Mouse (Mus musculus) left cerebral cortex, postnatal 25 days (tissue): ENCODE results near the gene 4930451I11Rik. TPM values are rescaled to one million over a fixed set of nuclear protein-coding genes. Genes with fewer than 3 reads are reported as not detected.

Experiments
- DNase-seq, 2 experiments: peaks; one replicate each; pipeline ENCODE4 v3.0.0; 2022; ENCODE audit warnings: low spot score in 2 of 2, mixed read lengths in 1 of 2
- intact Hi-C: fragments of 180-260 bp; cut with DNase I; formaldehyde crosslinking; loops from one replicate; pipeline ENCODE4 v1.15.1; 2025
- total RNA-seq, 2 experiments: library from RNA; stranded (reverse); gene quantifications; 2 replicates each; pipeline ENCODE4 v1.2.3; 2021

Gene 4930451I11Rik
- total RNA-seq = not detected

DNA sequence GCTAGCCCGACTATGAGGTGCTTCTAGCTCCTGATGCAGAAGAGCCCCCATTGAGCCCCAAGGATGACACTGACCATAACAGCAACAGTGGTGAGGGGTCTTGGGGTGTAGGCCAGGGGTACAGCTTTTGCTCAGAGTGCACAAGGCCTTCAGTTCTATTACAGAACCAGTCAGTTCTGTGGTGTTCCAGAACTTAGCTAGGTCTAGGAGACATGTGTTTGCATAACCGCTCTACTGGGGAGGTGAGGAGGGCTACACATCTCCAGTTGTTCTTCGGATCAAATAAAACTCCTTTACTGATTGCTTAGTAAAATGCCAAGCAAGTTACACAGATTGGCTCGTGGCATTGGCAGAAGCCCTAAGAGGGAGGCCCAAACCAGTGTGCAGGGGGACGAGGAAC is at the start of gene 4930451I11Rik:
Gene 4930451I11Rik (minus strand): TSS at position 101 of the 400 bp plus-strand sequence.
- DNase-seq = no peak
- intact Hi-C loops = loop anchor here (2.0 to 10.0 kb wide), 2 partner anchors 279 to 353 kb away; no protein-coding TSS in a partner anchor

DNA sequence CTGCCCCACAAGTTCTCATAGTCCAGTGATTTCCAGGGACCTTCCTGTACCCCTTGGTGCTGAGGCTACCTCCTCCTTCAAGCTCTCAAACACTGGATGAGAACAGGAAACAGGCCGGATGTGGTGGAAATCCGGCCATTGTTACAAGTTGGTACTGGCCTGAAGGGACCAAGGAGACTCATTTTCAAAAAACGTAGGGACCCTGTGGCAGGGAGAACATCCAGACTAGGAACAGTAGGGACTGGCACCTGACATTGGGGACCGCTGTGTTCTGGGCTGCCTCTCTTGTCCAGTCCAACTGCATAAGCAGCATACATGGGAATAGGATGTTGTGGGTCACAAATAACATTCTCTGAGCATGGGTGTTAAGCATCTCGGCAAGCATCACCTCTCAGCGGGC is 49.6 kb upstream of the 4930451I11Rik start:
- no peak for DNase-seq
- intact Hi-C loops = loop anchor here (5.0 kb wide), 1 partner anchor 71 kb away; the partner anchor contains the start of gene Sez6l2

DNA sequence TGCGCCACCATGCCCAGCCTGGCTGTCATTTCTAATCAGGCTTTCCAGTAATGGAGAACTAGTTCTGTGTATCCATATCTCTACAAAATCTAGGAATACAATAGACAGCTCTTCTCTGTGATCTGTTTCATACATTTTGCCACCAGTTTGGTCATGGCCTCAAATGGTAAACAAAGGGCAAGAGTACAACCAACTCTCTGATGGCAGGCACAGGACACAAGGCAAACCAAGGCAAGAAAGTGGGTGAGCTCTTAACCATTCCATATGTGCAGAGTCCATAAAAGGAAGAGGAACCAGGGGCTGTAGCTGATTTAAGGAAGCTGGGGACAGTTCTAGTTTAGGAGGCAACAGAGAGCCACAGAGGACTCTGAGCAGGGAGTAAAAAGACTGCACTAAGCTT is 45.8 kb upstream of the 4930451I11Rik start:
- no peak for DNase-seq
- intact Hi-C loops = no loop called here

DNA sequence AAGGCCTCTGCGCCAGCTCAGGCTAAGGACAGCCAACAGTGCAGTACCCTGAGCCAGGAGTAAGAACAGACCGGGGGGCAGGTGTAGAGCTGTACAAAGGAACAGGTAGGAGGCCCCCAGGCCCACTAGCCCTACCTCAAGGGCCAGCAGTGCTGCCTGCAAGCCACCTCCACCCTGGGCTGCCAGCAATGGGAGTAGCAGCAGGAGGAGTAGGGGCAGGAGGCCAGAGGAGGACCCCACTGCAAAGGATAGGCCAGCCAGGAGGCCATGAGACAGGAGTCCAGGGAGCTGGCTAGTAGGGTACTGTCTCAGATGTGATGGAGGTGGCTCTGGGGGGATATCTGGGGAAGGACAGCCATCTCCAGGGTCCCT is 39.1 kb upstream of the 4930451I11Rik start:
- DNase-seq = no peak
- intact Hi-C loops = no loop called here

DNA sequence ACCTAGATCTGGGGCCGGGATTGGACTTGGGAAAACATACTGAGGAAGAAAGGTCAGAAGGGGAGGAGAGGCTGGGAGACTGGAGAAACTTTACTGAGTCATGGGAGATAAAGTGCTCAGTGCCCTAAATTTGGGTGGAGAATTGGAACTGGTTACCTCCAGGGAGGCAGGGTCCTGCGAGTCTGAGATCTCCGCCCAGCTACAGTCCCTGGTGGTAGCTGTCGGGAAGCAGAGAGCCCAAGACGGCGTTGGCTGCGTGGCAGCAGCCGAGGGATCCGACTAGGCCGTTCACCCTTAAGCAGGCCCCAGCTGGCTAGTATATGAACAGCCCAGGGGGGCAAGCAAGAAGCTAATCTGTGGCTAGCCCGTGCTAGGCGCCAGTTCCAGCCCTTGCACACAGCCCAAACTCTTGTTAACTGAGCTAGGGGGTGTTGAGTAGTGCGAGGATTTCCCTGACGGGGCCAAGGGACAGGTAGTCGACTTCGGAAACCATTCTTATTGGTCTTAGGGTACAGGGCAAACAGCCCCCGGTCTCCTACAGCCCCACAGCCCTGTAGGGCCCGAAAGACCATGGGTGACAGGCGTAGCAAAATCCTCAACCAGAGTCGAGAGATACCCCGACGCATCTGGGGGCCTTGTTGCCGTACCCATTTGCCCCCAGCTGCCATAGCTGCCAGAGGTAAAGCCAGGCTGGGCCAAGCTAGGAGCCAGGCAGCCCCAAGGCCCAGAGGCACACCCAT is 38.5 kb upstream of the 4930451I11Rik start:
- DNase-seq = no peak
- intact Hi-C loops = no loop called here

DNA sequence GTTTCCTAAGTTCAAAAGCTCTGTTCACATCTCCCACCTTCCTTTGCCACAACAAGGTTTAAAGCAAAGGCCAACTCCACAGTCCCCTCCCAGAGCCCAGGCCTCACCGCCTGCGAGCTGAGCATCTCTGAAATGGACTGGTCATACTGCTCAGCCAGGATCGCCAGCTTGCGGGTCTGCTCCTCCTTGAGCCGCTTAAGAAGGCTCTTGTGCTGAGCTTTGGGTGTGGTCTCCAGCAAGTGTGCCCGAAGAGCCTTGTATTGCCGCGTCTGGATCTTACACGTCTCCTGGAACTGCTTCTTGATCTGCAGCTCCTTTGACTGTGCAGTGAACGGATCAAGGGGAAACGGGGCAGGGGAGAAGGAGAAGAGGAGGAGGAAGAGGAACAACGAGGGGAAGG is 36.6 kb upstream of the 4930451I11Rik start:
- intact Hi-C loops = no loop called here
- no peak for DNase-seq

DNA sequence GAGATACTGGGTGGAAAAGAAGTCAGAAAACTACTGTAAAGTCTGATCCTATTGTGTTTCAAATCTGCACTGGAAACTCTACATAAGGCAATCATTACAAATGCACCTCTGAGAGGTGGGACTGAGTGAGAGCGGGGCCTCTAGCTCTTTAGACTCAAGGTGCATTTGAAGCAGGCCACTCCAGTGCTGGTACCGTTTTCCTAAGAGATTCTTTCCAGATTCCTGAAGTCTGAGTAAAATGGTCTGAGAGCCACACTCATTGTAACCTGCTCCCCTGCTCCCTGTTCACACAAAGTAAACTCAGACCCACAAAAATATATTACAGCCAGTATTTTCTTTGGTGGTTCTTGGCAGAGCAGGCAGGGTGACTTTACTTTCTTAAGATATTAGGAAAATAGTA is 36.1 kb upstream of the 4930451I11Rik start:
- DNase-seq = no peak
- intact Hi-C loops = no loop called here

DNA sequence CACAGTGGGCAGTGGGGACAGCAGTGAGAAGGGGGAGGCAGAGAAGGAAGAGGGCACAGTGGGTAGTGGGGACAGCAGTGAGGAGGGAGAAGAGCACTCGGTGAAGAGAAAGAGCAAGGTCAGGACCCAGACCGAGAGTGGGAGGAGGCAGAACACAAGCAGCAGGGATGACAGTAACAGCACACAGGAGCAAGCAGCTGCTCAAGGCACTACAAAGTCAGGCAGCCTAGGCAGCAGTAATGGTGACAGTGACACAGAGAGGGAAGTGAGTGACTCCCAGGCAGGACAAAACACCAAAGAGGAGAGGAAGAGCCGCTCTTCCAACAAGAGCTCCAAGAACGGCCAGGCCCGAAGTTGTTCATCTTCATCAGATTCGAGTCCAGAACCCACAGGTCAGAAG is 32.4 kb upstream of the 4930451I11Rik start:
- intact Hi-C loops = loop anchor here (2.0 kb wide), 1 partner anchor 153 kb away; the partner anchor contains the start of genes Pagr1a and Pagr1b
- DNase-seq = no peak

DNA sequence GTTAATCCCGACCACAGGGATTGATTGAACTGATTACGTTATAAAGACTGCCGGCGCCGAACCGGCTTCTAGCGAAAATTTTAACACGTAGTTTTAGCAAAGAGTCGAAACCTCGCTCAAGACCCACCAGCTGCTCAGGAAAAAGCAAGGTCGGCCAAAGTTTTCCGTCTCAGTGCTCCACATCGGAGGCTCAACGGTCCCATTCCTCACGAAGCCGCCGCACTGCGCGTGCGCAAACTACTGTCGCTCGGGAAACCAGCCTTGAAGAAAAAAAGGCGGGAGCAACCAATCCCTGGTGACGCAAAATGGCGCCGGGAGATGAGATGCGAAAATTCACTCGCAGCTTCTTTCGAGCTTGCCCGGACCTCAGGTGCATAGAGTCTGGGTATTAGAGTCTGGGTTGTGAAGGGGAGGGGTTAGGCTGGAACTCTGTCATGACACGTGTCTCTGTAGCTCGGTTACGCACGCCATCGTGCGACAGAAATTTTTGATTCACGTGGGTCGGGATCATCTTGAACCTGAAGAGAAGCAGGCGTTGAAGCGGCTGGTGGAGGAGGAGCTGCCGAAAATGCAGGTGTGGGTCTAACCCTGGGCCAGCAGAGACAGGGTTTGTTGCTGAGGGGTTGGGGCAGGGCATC is 30.8 kb upstream of the 4930451I11Rik start, which contains the start of gene Ino80e:
Gene Ino80e (minus strand): TSS at position 231 of the 638 bp plus-strand sequence.
- peak; percentile 94 to 97 for DNase-seq
- intact Hi-C loops = loop anchor here (2.0 kb wide), 1 partner anchor 155 kb away; the partner anchor contains the start of genes Pagr1a and Pagr1b

DNA sequence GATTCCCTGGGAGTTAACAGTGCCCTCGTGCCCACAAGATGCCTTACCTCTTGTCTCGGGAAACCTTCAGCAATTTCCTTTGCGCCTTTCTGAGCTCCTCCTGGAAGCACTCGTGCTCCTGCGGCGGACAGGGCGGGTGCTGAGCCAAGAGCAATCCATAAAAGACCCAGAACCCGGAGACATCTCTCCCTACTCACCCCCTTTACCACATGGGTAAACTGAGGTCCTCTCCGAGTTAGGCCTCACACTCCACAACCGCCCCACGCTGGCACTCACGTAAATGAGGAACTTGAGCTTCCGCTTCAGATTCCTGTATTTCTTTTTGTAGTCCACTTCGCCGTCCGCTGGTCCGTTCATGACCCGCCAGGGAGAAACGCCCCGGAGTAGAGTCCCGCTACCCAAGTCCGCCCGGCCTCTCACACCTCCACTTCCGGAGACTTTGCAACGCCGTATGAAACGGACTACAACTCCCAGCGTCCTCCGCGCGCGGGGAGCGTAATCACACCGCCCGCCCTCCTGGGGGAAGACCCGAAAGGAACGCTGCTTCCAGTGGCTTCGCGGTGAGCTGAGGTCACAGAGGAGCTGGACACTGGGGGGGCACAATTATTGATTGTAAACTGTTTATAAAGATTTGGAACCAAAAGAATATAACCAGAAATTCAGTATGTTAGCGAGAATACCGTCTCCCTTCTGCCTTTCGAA is 30.1 kb upstream of the 4930451I11Rik start, which contains the start of gene Hirip3:
Gene Hirip3 (plus strand): TSS at position 544 of the 702 bp plus-strand sequence.
- intact Hi-C loops = loop anchor here (2.0 kb wide), 2 partner anchors 37 to 155 kb away; partner anchors contain the start of genes Pagr1a and Pagr1b
- peak; percentile 94 to 97 for DNase-seq

DNA sequence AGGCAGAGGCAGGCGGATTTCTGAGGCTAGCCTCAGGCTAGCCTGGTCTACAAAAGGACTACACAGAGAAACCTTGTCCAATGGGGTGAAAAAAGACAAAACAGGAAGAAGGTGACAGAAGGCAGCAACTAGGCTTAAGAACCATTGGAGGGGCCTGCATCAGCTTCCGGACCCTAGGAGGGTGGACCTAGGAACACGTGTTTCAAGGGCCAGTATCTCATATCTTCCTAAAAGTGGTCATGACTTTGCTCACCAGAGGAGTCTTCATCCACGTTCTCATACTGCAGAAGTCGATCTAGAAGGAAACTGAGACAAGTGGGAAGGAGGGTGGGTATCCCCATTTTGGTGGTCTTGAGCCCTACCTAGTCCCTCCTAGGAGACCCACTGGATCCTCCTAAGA is 29.5 kb upstream of the 4930451I11Rik start:
- intact Hi-C loops = loop anchor here (2.0 kb wide), 1 partner anchor 36 kb away; no protein-coding TSS in a partner anchor
- no peak for DNase-seq

DNA sequence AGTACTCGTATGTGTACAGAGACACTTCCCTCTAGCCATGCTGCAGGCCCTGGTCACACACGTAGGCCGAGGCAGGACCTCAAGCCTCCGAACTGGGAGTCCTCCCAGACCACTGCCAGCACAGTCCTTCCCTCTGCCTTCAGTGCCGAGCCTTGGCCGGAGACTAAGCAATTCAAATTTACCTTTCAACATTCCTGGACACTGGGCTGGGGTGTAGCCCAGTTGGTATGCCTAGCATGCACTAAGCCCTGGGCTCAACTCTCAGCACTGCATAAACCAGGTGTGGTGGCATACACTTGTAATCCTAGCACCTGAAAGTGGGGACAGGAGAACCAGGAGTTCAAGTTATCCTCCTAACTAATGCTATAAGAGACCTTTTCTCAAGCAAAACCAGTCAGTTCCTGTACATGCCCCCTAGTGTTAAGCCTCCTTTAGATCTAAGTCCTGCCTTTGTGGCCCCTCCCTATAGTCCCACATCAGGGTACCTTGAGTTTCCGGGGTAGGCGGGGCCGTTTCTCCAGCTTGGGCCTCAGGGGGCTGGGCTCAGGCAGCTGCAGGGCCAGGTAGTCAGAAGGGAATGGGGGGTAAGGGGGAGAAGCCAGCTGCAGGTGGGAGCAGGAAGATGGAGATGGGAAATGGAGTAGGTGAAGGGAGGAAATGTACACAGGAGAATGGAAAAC is 25.4 kb upstream of the 4930451I11Rik start:
- no peak for DNase-seq
- intact Hi-C loops = no loop called here

DNA sequence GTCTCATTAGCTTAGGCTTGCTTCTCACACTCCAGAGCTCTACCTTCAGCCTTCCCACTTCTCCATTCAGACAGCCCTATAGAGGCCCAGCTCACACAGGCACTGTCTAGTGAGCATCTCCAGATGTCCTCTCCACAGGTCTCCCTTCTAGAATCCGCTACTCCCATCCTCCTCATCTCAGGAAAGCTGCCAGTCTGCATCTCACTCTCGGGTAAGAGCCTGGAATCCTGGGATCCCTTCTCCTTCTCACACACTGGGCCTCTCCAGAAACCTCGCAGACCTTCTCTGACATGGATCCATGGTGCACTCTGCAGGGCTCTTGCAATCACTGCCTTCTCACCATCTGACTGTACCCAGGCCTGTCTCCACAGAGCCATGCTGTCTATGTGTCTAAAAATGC is 24.2 kb upstream of the 4930451I11Rik start:
- DNase-seq = no peak
- intact Hi-C loops = no loop called here

DNA sequence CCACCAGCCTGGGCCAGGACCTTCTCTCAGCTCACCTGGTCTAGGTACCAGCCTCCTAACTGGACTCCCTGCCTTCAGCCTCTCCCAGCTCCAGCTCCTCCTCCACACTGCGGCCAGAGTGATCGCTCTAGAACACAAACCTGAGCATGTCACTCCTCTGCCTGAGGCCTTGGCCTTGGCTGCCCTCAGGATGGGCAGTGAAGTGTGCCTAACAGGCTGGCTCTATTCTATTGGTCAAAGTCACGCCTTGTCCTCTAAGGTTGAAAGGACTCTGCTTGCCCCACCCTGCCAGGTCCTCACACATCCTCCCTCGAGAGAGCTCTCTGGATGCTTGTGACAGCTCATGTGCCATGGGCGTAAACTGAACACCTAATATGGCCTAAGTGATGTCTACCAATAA is 22.0 kb upstream of the 4930451I11Rik start:
- intact Hi-C loops = no loop called here
- DNase-seq = no peak

DNA sequence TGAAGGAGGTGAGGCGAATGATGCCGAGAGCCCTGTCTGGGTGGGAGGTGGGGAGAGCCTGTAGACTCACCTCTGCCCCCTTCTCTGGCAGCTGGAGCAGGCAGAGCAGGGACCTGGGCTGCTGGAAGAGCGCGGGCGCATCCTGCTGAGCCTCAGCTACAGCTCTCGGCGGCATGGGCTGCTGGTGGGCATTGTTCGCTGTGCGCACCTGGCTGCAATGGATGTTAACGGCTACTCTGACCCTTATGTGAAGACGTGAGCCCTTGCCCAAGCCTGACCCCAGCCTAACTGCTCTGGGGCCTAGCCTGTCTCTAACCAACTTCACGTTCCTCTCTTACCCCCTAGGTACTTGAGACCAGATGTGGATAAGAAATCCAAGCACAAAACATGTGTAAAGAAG is 19.8 kb upstream of the 4930451I11Rik start:
- no peak for DNase-seq
- intact Hi-C loops = no loop called here

DNA sequence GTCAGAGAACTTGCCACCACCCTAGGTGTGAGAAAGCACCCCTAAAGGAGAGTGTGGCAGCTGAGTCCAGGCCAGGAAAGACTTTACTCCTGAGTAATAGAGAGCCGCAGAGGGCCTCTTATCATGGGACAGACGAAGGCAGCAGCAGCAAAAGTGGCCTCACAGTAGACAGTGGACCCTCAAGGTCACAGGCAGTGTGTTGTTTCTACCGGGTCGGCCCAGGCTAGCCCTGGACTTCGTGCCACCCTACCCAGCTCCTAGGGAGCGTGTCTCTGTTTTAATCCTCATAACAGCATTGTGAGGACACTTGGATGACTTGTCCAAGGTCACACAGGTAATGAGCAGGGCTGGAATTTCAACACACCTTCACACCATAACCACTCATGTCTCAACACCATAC is 18.7 kb upstream of the 4930451I11Rik start:
- DNase-seq = no peak
- intact Hi-C loops = no loop called here

DNA sequence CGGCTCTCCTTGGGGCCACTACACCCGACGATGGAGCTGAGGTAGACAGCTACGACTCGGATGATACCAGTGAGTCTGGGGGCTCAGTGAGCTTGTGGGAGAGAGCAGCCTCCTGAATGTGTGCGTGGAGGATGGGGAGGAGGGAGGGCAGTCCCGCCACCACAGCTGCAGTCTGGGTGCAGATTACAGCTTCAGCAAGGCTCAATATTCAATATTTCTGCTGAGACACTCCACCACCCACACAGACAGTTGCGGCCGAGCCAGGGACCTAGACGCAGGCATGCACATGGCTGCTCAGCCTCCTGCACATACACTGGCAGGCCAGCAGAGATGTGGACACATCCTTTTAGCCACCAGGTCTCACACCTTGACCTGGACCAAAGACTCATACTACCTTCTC is 17.4 kb upstream of the 4930451I11Rik start:
- intact Hi-C loops = no loop called here
- DNase-seq = peak; percentile 63 to 71

DNA sequence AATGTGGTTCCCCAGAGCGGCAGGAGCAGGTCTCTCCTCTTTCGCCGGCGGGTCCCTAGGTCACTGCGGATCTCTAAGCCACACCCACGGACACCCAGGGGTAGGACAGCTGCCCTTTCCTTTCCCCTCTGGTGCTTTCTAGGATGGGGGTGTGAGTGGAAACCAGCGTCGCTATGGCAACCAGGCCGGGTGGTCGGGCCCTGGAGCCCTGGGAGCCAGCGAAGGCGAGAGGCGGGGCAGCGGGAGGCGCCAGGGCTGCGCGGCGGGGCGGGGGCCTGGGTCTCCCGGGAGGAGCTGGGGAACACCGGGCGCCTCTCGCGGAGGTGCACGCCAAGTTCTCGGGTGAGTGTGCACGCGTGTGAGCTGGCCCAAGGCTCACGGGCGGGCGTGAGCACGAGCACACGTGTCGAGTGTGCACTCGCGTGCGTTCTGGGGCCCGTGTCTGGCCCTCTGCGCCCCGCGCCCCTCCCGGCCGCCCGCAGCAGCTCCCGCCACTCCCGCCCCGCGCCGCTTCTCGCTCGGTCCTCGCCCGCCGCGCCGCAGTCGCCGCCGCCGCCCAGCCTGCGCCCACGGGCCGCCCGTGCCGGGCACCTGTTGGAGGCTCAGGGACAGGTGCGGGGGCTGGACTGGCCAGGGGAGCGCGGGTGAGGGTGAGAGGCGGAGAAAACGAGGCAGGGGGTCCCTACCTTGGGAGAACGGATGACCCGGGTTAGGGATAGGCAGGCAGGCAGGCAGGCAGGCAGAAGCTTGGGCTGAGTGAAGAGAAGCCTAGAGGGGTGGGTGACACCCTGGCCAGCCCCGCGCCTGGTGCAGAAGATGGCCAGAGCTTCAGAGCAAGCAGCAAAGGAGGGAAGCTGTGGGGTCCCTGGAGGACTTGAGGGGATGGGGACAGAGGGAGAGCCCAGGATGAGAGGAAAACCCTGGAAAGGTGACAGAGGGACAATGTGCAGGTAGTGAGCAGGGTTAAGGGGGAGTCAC is 16.3 kb upstream of the 4930451I11Rik start:
- DNase-seq = no peak

DNA sequence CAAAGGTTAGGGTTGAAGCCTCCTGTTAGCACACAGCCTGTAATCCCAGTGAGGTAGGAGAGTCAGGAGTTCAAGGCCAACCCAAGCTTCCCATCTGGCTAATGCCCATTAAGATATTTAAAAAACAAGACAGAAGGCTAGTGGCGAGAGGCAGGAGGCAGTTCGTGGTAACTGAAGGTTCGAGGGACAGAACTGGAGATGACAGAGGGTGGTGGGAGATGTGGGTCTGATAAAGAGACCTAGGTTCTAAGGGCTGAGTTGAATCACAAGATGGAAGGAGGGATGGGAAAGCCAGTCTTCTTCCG is 15.6 kb upstream of the 4930451I11Rik start, which contains the start of gene Doc2a:
Gene Doc2a (plus strand): TSS at position 301 of the 305 bp plus-strand sequence.
- intact Hi-C loops = no loop called here
- no peak for DNase-seq

More for the DNA sequence above, 16.3 kb upstream of the 4930451I11Rik start:
- intact Hi-C loops = no loop called here
